Mouse (Mus musculus): ENCODE data around the gene Phlpp1.

Phlpp1 gene

GRCm38 (mm10) chr1:106345265-106345664 lies 173.7 kb downstream of the Phlpp1 start:
- in situ Hi-C loops (cut with MboI; ENCODE audit: low pct_unique_long_range_greater_than_20kb in 1 of 2, low sequenced_read_pairs in 2 of 2, unreplicated experiment in 1 of 2): no loop called here

- in situ Hi-C loops (cut with MboI; ENCODE audit: low pct_unique_long_range_greater_than_20kb in 1 of 2, low sequenced_read_pairs in 2 of 2, unreplicated experiment in 1 of 2): no loop called here
Observed at GRCm38 (mm10) chr1:106346776-106347175, 175.2 kb downstream of the Phlpp1 start.

GRCm38 (mm10) chr1:106349116-106349515 lies 177.6 kb downstream of the Phlpp1 start:
- in situ Hi-C loops (cut with MboI; ENCODE audit: low pct_unique_long_range_greater_than_20kb in 1 of 2, low sequenced_read_pairs in 2 of 2, unreplicated experiment in 1 of 2): no loop called here

GRCm38 (mm10) chr1:106351512-106351911 lies 180.0 kb downstream of the Phlpp1 start:
- in situ Hi-C loops (cut with MboI; ENCODE audit: low pct_unique_long_range_greater_than_20kb in 1 of 2, low sequenced_read_pairs in 2 of 2, unreplicated experiment in 1 of 2): no loop called here

- in situ Hi-C loops (cut with MboI; ENCODE audit: low pct_unique_long_range_greater_than_20kb in 1 of 2, low sequenced_read_pairs in 2 of 2, unreplicated experiment in 1 of 2): no loop called here
Observed at GRCm38 (mm10) chr1:106352801-106353511, 181.4 kb downstream of the Phlpp1 start.

GRCm38 (mm10) chr1:106353993-106354392 lies 182.4 kb downstream of the Phlpp1 start:
- in situ Hi-C loops (cut with MboI; ENCODE audit: low pct_unique_long_range_greater_than_20kb in 1 of 2, low sequenced_read_pairs in 2 of 2, unreplicated experiment in 1 of 2): no loop called here

DNA sequence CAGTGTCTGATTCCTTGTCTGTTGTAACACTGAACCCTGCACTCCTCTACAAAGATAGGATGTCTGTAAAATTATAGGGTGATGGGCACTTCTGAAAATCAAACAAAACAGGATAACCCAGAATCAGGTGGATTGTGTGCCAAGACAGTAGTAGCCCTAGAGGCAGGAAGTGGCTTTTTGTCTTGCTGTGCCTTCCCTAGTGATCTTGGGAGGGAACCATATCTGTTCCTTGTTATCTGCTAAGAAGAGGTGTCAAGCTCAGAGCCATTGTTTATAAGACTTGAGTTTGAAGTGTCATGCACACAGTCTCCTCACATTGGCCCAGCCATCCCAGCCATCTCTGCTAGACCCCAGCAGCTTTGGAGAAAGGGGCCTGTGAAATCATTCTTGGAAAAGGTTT lies 187.9 kb downstream of the Phlpp1 start:
- in situ Hi-C loops (cut with MboI; ENCODE audit: low pct_unique_long_range_greater_than_20kb in 1 of 2, low sequenced_read_pairs in 2 of 2, unreplicated experiment in 1 of 2): no loop called here

GRCm38 (mm10) chr1:106362841-106363604 lies 191.5 kb downstream of the Phlpp1 start:
- in situ Hi-C loops (cut with MboI; ENCODE audit: low pct_unique_long_range_greater_than_20kb in 1 of 2, low sequenced_read_pairs in 2 of 2, unreplicated experiment in 1 of 2): no loop called here

DNA sequence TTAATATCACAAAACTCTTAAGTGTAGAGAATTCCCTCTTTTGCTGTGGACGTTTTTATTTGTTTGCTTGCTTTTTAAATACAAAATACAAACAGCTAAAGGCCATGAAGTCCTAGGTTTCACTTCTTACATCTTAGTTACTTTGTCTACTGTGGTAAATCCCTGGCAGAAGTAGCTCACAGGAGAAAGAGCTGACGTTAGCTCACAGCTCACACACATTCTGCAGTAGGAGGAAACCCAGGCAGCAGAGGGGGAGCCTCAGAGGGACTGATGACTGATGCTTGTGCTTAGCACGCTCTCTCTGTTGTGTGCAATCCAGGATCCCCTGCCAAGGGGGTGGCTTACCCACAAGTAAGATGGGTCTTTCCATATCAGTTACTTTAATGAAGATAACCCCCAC lies 197.8 kb downstream of the Phlpp1 start:
- in situ Hi-C loops (cut with MboI; ENCODE audit: low pct_unique_long_range_greater_than_20kb in 1 of 2, low sequenced_read_pairs in 2 of 2, unreplicated experiment in 1 of 2): no loop called here

DNA sequence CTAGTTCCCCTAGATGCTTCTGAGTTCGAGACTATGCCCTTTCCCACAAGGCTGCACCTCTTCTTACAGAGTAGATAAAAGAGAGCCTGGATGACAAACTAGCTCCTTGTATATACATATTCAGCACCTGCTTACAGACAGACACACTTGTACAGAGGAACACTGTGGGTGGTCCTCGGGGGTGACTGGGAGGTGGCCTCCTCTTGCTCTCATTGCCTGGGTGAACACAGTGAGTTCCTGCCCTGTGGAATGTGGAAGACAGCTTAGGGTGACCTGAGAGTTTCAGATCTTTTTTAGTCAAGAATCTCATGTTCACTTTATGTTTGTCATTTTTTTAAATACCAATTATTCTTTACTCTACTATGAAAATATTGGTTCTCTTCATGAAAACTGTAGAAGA lies 200.9 kb downstream of the Phlpp1 start:
- in situ Hi-C loops (cut with MboI; ENCODE audit: low pct_unique_long_range_greater_than_20kb in 1 of 2, low sequenced_read_pairs in 2 of 2, unreplicated experiment in 1 of 2): no loop called here

- in situ Hi-C loops (cut with MboI; ENCODE audit: low pct_unique_long_range_greater_than_20kb in 1 of 2, low sequenced_read_pairs in 2 of 2, unreplicated experiment in 1 of 2): no loop called here
Observed at GRCm38 (mm10) chr1:106373656-106374055, 202.1 kb downstream of the Phlpp1 start.

GRCm38 (mm10) chr1:106374274-106374673 lies 202.7 kb downstream of the Phlpp1 start:
- in situ Hi-C loops (cut with MboI; ENCODE audit: low pct_unique_long_range_greater_than_20kb in 1 of 2, low sequenced_read_pairs in 2 of 2, unreplicated experiment in 1 of 2): no loop called here

DNA sequence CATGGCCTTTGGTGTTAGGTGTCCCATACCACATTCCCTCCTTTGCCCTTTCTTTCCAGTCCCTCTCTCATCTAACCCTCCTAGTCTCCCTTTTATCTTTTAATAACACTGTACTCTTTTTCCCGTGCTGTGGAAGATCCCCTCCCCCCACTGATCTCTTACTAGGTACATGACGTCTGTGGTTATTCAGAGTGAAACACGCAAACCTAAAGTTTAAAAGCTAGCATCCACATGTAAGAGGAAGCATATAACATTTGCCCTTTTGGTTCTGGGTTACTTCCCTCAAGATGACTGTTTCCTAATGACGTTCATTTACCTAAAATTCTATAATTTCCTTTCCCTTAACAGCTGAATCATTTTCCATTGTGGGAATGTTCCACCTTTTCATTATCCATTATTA lies 203.4 kb downstream of the Phlpp1 start:
- in situ Hi-C loops (cut with MboI; ENCODE audit: low pct_unique_long_range_greater_than_20kb in 1 of 2, low sequenced_read_pairs in 2 of 2, unreplicated experiment in 1 of 2): no loop called here

- in situ Hi-C loops (cut with MboI; ENCODE audit: low pct_unique_long_range_greater_than_20kb in 1 of 2, low sequenced_read_pairs in 2 of 2, unreplicated experiment in 1 of 2): no loop called here
Observed at GRCm38 (mm10) chr1:106376003-106376402, 204.5 kb downstream of the Phlpp1 start.

DNA sequence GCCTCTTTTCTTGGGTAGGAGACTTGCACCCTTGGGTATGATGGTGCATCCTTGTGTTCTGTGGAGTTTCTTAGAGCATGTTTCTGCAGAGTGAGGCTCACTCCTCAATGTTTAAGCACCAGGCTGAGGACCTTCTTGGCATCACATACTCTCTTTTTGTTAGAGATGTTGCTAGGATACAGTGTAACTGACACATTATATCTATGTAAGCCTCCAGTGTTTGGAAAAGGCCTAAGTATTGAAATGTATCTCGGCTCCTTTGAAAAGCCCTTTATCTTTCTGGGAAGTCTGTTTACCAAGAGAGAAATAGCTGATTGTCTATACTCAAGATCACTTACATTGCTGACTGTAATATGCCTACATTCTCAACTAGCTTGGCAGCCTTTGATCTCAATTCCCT lies 208.9 kb downstream of the Phlpp1 start:
- in situ Hi-C loops (cut with MboI; ENCODE audit: low pct_unique_long_range_greater_than_20kb in 1 of 2, low sequenced_read_pairs in 2 of 2, unreplicated experiment in 1 of 2): no loop called here

DNA sequence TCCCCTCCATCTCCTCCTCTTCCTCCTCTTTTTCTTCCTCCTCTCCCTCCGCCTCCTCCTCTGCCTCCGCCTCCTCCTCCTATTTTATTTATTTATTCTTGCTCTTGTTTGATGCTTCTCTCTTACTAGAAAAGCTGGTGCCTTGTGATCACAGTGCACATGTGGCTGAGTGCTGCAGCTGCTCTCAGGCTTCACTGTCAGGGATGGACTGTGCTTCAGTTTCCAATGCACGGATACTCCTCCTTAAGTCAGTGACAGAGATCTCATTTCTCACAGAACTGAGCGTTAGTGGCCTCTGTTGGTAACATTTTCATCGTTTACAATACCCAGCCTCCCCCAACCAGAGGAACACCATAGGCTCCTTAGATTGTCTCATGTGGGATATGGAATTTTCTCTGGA lies 215.0 kb downstream of the Phlpp1 start:
- in situ Hi-C loops (cut with MboI; ENCODE audit: low pct_unique_long_range_greater_than_20kb in 1 of 2, low sequenced_read_pairs in 2 of 2, unreplicated experiment in 1 of 2): no loop called here

GRCm38 (mm10) chr1:106387264-106387663 lies 215.7 kb downstream of the Phlpp1 start:
- in situ Hi-C loops (cut with MboI; ENCODE audit: low pct_unique_long_range_greater_than_20kb in 1 of 2, low sequenced_read_pairs in 2 of 2, unreplicated experiment in 1 of 2): no loop called here

GRCm38 (mm10) chr1:106389673-106390072 lies 218.1 kb downstream of the Phlpp1 start:
- in situ Hi-C loops (cut with MboI; ENCODE audit: low pct_unique_long_range_greater_than_20kb in 1 of 2, low sequenced_read_pairs in 2 of 2, unreplicated experiment in 1 of 2): loop anchor here in 1 of 2 experiments (10.0 kb wide), 2 partner anchors 235 to 325 kb away; no protein-coding TSS in a partner anchor

- in situ Hi-C loops (cut with MboI; ENCODE audit: low pct_unique_long_range_greater_than_20kb in 1 of 2, low sequenced_read_pairs in 2 of 2, unreplicated experiment in 1 of 2): loop anchor here in 1 of 2 experiments (10.0 kb wide), 2 partner anchors 238 to 328 kb away; no protein-coding TSS in a partner anchor
Observed at GRCm38 (mm10) chr1:106393072-106393471, 221.5 kb downstream of the Phlpp1 start.

- in situ Hi-C loops (cut with MboI; ENCODE audit: low pct_unique_long_range_greater_than_20kb in 1 of 2, low sequenced_read_pairs in 2 of 2, unreplicated experiment in 1 of 2): loop anchor here (5.0 to 10.0 kb wide), 4 partner anchors 240 to 330 kb away; no protein-coding TSS in a partner anchor
Observed at GRCm38 (mm10) chr1:106394678-106395077, 223.1 kb downstream of the Phlpp1 start.

Data from mouse embryonic stem cell (cell line).